Comparison of ENCODE assay signal across 19 mouse cellular contexts in the genomic region with DNA sequence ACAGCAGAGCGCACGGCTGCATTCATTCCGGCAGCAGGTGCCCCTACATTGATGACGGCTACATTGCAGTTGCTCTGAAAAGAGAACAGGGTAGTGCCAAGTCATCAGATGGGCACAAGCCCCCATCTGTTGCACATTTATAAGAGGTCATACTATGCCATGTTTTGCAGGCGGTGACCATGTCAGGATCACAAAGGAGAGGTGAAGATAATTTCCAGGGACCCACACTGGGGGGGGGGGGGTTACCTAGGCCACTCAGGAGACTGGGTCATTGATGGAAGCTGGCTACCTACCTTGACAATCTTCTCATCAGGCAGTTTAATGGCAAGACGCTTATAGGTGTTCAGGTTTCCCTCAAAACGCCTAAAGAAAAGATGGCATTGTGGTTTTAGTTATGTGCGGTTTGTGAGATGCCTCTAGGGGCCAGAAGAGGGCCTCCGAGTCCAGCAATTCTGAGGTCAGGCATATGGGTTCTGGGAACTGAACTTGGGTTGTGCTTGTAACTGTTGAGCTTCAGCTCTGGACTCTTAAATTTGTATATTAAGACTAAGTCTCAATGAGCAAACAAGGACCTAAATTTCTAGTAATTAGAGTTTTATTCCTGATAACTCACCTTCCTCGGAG. TPM values are rescaled to one million over a fixed set of nuclear protein-coding genes. Genes with fewer than 3 reads are reported as not detected.
DNase-seq lines count a peak whose midpoint lies in the region; ATAC-seq and TF ChIP-seq lines count a peak whose summit lies in the region.
"Had no signal": no experiment of that assay in that cellular context is flagged by ENCODE, and none has a peak within 500 bp of the region (broad histone marks: within the 10 kb centered on the region; RNA-seq: fewer than 3 reads in every experiment).

No protein-coding gene starts in this region.

- no peaks in the 10 kb centered on the region for H3K27me3 ChIP-seq in heart, adult 2 months (ENCODE audit: control insufficient read depth, insufficient read depth, low read length)
- no peaks in the 10 kb centered on the region for H3K27me3 ChIP-seq in liver, embryonic 14.5 days (ENCODE audit: control insufficient read depth, insufficient read depth, low read length)
- no peaks in the 10 kb centered on the region for H3K27me3 ChIP-seq in liver, embryonic 12.5 days (replicated peaks)
- no peaks in the 10 kb centered on the region for H3K27me3 ChIP-seq in ES-Bruce4 (ENCODE audit: control insufficient read depth, insufficient read depth, low read length, poor library complexity, severe bottlenecking)
- H3K27me3 ChIP-seq: limb, embryonic 13.5 days; stomach, embryonic 15.5 days had no signal

- ATAC-seq in liver, embryonic 14.5 days (ENCODE audit: insufficient read depth), result no peak
- no peak for ATAC-seq in liver, embryonic 12.5 days

- no peaks in the 10 kb centered on the region; the same call in 1 of the 2 replicates for H3K4me1 ChIP-seq in heart, adult 2 months (ENCODE audit: control insufficient read depth, insufficient read depth, low read length)
- H3K4me1 ChIP-seq in liver, embryonic 14.5 days (replicated peaks; ENCODE audit: control insufficient read depth in 2 of 2, insufficient read depth in 2 of 2, low read length in 1 of 2), result no peaks in the 10 kb centered on the region
- H3K4me1 ChIP-seq in liver, embryonic 12.5 days, result no peaks in the 10 kb centered on the region
- no peaks in the 10 kb centered on the region for H3K4me1 ChIP-seq in ES-Bruce4 (ENCODE audit: control insufficient read depth, insufficient read depth, low read length)
- H3K4me1 ChIP-seq: embryonic facial prominence, embryonic 10.5 days; limb, embryonic 13.5 days; stomach, embryonic 15.5 days had no signal

- 87% methylated on average over 10 of the region's 10 CpGs for WGBS in heart, adult 2 months
- WGBS in liver, embryonic 14.5 days (ENCODE audit: insufficient replicate concordance), result 73% methylated on average over 10 of the region's 10 CpGs
- 82% methylated on average over 10 of the region's 10 CpGs for WGBS in liver, embryonic 12.5 days (ENCODE audit: insufficient replicate concordance)

- no peaks in the 10 kb centered on the region for H3K9me3 ChIP-seq in liver, embryonic 14.5 days (ENCODE audit: control insufficient read depth, low read length)
- no peaks in the 10 kb centered on the region for H3K9me3 ChIP-seq in liver, embryonic 12.5 days (replicated peaks)
- no peaks in the 10 kb centered on the region for H3K9me3 ChIP-seq in ES-Bruce4 (replicated peaks; ENCODE audit: control insufficient read depth, insufficient read depth, low read length, poor library complexity, severe bottlenecking)
- H3K9me3 ChIP-seq: embryonic facial prominence, embryonic 10.5 days; limb, embryonic 13.5 days; stomach, embryonic 15.5 days had no signal

- no peaks in the 10 kb centered on the region for H3K79me2 ChIP-seq in heart, adult 2 months (replicated peaks; ENCODE audit: control insufficient read depth, insufficient read depth, low read length)

- TF ChIP-seq CTCF in heart, adult 2 months (IDR thresholded peaks at IDR 0.05), result peak; percentile 57
- TF ChIP-seq CTCF in liver, embryonic 14.5 days (IDR thresholded peaks at IDR 0.05; ENCODE audit: low read depth), result peak; percentile 20; the same call in 1 of the 2 replicates
- peak; percentile 31 for TF ChIP-seq CTCF in ES-Bruce4 (IDR thresholded peaks at IDR 0.05; ENCODE audit: low read depth, low read length)

- TF ChIP-seq POLR2A in heart, adult 2 months (IDR thresholded peaks at IDR 0.05; ENCODE audit: insufficient read depth, low read depth, low read length), result no peak
- no peak for TF ChIP-seq POLR2A in ES-Bruce4 (IDR thresholded peaks at IDR 0.05; ENCODE audit: insufficient read depth, low read length)

- no peak overlapping the region for H3K4me3 ChIP-seq in heart, adult 2 months
- no peak overlapping the region for H3K4me3 ChIP-seq in liver, embryonic 14.5 days (ENCODE audit: insufficient read depth in 1 of 2, low read depth in 2 of 2, low read length in 2 of 2)
- H3K4me3 ChIP-seq in liver, embryonic 12.5 days, result no peak overlapping the region
- no peak overlapping the region for H3K4me3 ChIP-seq in ES-Bruce4 (ENCODE audit: low read depth, low read length)
- H3K4me3 ChIP-seq: embryonic facial prominence, embryonic 10.5 days; erythroblast, embryonic 14.5 days; limb, embryonic 13.5 days; myocyte; stomach, embryonic 15.5 days had no signal

- intact Hi-C loops in heart, adult 2 months (cut with DNase I), result loop anchor here (5.0 kb wide), 1 partner anchor 84 kb away; no protein-coding TSS in a partner anchor

- no peak overlapping the region for H3K4me2 ChIP-seq in liver, embryonic 14.5 days (ENCODE audit: low read depth)
- H3K4me2 ChIP-seq in liver, embryonic 12.5 days, result no peak overlapping the region
- H3K4me2 ChIP-seq: hindbrain, embryonic 14.5 days; limb, embryonic 13.5 days; stomach, embryonic 15.5 days had no signal

- H3K9ac ChIP-seq in heart, adult 2 months (ENCODE audit: low read depth, low read length), result no peak overlapping the region
- H3K9ac ChIP-seq in liver, embryonic 14.5 days (replicated peaks), result no peak overlapping the region
- H3K9ac ChIP-seq in liver, embryonic 12.5 days, result no peak overlapping the region
- no peak overlapping the region for H3K9ac ChIP-seq in ES-Bruce4 (ENCODE audit: low read depth, poor library complexity, severe bottlenecking)
- H3K9ac ChIP-seq: hindbrain, embryonic 14.5 days; limb, embryonic 13.5 days; stomach, embryonic 15.5 days had no signal

- H3K36me3 ChIP-seq in heart, adult 2 months (ENCODE audit: control insufficient read depth, insufficient read depth, low read length), result no peaks in the 10 kb centered on the region
- H3K36me3 ChIP-seq in liver, embryonic 14.5 days (replicated peaks; ENCODE audit: control insufficient read depth, insufficient read depth, low read depth), result no peaks in the 10 kb centered on the region
- peaks cover under 1% of the 10 kb centered on the region; the same call in 1 of the 2 replicates for H3K36me3 ChIP-seq in liver, embryonic 12.5 days
- H3K36me3 ChIP-seq in ES-Bruce4 (ENCODE audit: control insufficient read depth, insufficient read depth, low read length, poor library complexity, severe bottlenecking), result peaks cover 48% of the 10 kb centered on the region
- H3K36me3 ChIP-seq: embryonic facial prominence, embryonic 10.5 days; limb, embryonic 13.5 days; stomach, embryonic 15.5 days had no signal

- H3K27ac ChIP-seq in heart, adult 2 months, result no peak overlapping the region
- no peak overlapping the region for H3K27ac ChIP-seq in liver, embryonic 14.5 days
- H3K27ac ChIP-seq in liver, embryonic 12.5 days, result no peak overlapping the region
- no peak overlapping the region for H3K27ac ChIP-seq in ES-Bruce4 (ENCODE audit: insufficient read depth, low read length)
- H3K27ac ChIP-seq: embryonic facial prominence, embryonic 10.5 days; hindbrain, embryonic 14.5 days; limb, embryonic 13.5 days; stomach, embryonic 15.5 days had no signal

- TF ChIP-seq EP300 in heart, adult 2 months (IDR thresholded peaks at IDR 0.05; ENCODE audit: insufficient read depth, low read depth, low read length), result no peak
- TF ChIP-seq EP300 in liver, embryonic 14.5 days (IDR thresholded peaks at IDR 0.05; ENCODE audit: low read depth), result no peak
- TF ChIP-seq EP300 in ES-Bruce4 (IDR thresholded peaks at IDR 0.05; ENCODE audit: insufficient read depth, low read depth, low read length), result no peak

- DNase-seq in heart, adult 2 months, result no peak
- DNase-seq in heart, adult 9 months (ENCODE audit: low spot score in 2 of 2), result no peak
- DNase-seq in liver, embryonic 14.5 days (ENCODE audit: low read depth in 3 of 3, low spot score in 3 of 3), result no peak
- DNase-seq in ZHBTc4 (ENCODE audit: low read depth, low spot score) (peak; percentile 17), adipocyte (ENCODE audit: low spot score) (no peak)
- DNase-seq in cerebellum, postnatal 36 days, result no peak
- DNase-seq: adrenal gland, adult 2 months; cerebellum, adult 9-10 months; gastrocnemius, postnatal 36 days; kidney, adult 9 months; thymus, postnatal 14 days had no signal

RNA-seq across cellular contexts. Expression of a gene that starts 45.7 kb away (rescaled TPM):
- 10 to 100 TPM; 47.2 to 48.1 TPM for total RNA-seq in heart, adult 2 months (2021)
- polyA plus RNA-seq in heart, adult 2 months (2012; rRNA removed), result 66.6 and 67.4 TPM in 2 replicates
- polyA plus RNA-seq in liver, embryonic 14.5 days (2012; rRNA removed), result 1.5 and 2.1 TPM in 2 replicates
- 2.9 and 5.4 TPM in 2 replicates for polyA plus RNA-seq in liver, embryonic 14.5 days (2014; fragmentation: Nextera tagmentation; extraction: Ambion mirVana)
- 14.4 and 17.3 TPM in 2 replicates for polyA plus RNA-seq in liver, embryonic 12.5 days (2016; fragmentation: Nextera tagmentation; extraction: Ambion mirVana)
- 101 and 108 TPM in 2 replicates for polyA plus RNA-seq in ES-Bruce4 (2011; ENCODE audit: insufficient read depth, insufficient read length, low read depth, missing spikeins)

RNA-seq across cellular contexts. Expression of a gene that starts 54.9 kb away (rescaled TPM):
- total RNA-seq in heart, adult 2 months (2021), result 10 to 100 TPM; 50.5 to 59.6 TPM
- 28.4 and 56.6 TPM in 2 replicates for polyA plus RNA-seq in heart, adult 2 months (2012; rRNA removed)
- polyA plus RNA-seq in liver, embryonic 14.5 days (2012; rRNA removed), result 42.6 and 61.9 TPM in 2 replicates
- 104 and 113 TPM in 2 replicates for polyA plus RNA-seq in liver, embryonic 14.5 days (2014; fragmentation: Nextera tagmentation; extraction: Ambion mirVana)
- 132 and 133 TPM in 2 replicates for polyA plus RNA-seq in liver, embryonic 12.5 days (2016; fragmentation: Nextera tagmentation; extraction: Ambion mirVana)
- polyA plus RNA-seq in ES-Bruce4 (2011; ENCODE audit: insufficient read depth, insufficient read length, low read depth, missing spikeins), result 110 and 115 TPM in 2 replicates
